Mouse (Mus musculus): Measurements from ENCODE around the gene Mvb12b.

- TF ChIP-seq POLR2A (IDR thresholded peaks at IDR 0.05; ENCODE audit: low read depth, low read length): no peak
- no peak for TF ChIP-seq CTCF (IDR thresholded peaks at IDR 0.05; ENCODE audit: extremely low read depth, insufficient read depth, insufficient read length, insufficient replicate concordance)
These were observed 67.3 kb downstream of the Mvb12b start for GRCm38 (mm10) chr2:33820450-33820849.
